Mouse (Mus musculus) spleen, postnatal 10 days (tissue): ENCODE data around the gene Zfp566.
"Not testable (repeated sequence)": the region's sequence is repeated elsewhere in the genome, so short reads cannot be mapped to it uniquely, and the experiment has no call there.

ENCODE experiments used
- DNase-seq, 2 experiments: peaks; one replicate each; pipeline ENCODE4 v3.0.0; 2021 to 2022; ENCODE audit warnings: low spot score in 2 of 2

Zfp566 gene

GRCm38 (mm10) chr7:30090092-30090969 lies at the start of gene Zfp566, which contains the start of gene Gm26920:
TSS of gene Zfp566 (minus strand) at chr7:30090527.
TSS of gene Gm26920 (minus strand) at chr7:30090410.
- peak; percentile 89 to 96 for DNase-seq

GRCm38 (mm10) chr7:30136826-30137225 lies 46.5 kb upstream of the Zfp566 start:
- DNase-seq, result no peak

DNA sequence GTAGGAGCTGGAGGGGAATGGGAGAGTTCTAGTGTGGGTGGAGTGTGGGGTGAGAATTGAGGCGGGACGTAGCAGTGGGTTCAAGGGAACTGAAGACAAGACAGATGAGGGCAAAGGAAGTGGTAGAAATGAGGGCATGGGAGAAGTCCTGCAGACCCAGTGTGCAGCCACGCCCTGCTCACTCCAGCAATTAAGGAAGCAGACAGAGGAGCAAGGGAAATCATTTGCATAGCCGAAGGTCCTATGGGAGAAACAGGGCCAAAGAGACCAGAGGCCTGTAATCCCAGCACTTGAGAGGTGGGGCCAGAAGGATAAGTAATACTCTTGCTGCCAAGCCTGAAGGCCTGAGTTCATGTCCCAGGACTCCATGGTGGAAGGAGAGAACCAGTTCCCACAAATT lies 42.1 kb upstream of the Zfp566 start:
- DNase-seq, result no peak

- DNase-seq, result no peak
These were observed 39.6 kb upstream of the Zfp566 start for GRCm38 (mm10) chr7:30129900-30130299.

GRCm38 (mm10) chr7:30122188-30122530 lies 31.8 kb upstream of the Zfp566 start:
- DNase-seq, result no peak

DNA sequence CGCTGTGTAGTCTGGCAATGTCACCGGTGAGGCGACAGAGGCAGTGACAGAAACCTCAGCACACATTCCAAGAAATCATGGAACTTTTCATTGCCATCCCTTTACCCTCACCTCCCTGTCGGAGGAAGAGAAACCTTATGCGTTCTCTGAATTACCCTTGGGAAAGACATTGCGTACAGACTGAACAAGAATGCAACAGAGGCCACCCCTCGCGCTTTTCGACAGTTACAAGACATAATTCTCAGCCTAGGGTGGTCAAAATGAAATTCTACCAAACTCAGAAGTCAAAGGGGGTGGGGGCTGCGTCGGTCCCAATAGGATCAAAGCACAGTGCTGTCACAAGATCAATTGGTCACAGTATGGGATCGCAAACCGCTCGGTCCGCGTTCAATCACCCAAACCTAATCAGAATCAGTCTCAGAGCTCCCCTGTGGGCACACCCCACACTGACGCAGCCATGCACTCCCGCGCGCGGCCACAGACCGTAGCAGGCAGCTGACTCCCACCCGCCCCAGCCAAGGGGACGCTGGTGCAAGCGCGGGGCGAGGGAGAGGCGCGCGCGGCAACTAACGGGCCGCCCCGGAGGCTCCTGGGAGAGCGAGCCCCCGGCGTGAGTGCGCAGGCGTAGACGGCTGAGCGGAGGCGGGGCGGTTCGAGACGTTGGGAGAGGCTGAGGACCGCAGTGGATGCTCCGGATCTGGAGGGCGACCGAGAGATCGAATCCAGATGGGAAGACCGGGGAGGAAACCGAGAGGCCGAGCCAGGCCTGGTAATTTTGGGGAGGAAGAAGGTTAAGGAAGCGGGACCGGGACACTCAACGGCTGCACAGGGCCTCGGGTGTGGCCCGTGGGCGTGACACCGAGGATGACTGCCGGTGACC lies 31.2 kb upstream of the Zfp566 start, which contains the start of gene Zfp382:
Gene Zfp382, plus strand, starts transcription at position 635 of the 880 bp plus-strand sequence.
- peak; percentile 75 to 90 for DNase-seq

- DNase-seq, result not testable (repeated sequence)
These were observed 27.6 kb upstream of the Zfp566 start for GRCm38 (mm10) chr7:30117935-30118334.

- no peak for DNase-seq
These were observed 25.7 kb upstream of the Zfp566 start for GRCm38 (mm10) chr7:30116076-30116475.

DNA sequence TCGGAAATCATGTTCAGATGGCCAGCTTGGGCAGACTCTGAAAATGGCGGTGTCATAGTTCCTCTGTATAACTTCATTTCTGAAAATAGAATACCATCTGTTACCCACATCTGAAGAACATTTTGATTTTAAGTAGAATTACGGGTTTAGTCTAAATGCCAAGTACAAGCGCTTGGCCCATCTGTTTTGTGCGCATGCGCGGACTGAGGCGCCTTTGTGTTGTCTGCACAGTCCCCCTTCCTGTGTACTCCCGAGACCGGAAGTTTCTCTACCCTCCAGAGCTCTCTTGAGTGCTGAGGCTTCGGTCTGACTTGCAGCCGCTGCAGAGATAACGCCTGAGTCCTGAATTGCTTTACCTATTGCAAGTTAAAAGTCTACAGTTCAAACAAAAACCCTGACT lies 9.0 kb upstream of the Zfp566 start:
- peak in 1 of 2 experiments; percentile 49 for DNase-seq

DNA sequence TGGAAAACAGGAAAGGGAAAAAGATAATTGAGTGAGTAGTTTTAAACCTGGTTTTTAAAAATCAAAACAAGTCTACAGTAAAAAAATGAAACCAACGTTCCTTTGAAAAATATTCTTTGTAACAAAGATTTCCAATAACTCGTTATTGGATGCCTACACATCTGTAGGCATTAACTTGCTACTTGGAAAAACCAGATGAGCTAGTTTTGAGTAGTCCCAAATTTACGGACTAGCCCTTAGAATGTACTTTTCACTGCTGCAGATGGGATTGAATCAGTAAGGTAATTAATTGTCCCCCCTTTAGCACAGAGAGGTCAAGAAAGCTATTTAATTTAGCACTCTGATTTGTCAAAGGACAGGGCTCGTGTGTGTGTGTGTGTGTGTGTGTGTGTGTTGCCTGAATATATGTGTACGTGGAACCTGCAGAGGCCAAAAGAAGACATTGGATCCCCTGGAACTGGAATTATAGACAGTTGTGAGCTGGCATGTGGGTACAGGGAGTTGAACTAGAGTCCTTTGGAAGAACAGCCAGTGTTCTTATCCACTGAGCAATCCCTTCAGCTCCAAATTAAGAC lies 5.3 kb upstream of the Zfp566 start:
- no peak for DNase-seq

GRCm38 (mm10) chr7:30094646-30095429 lies 4.5 kb upstream of the Zfp566 start, which contains the start of gene Zfp260:
TSS of gene Zfp260 (plus strand) at chr7:30094777.
- DNase-seq, result peak; percentile 82 to 88

GRCm38 (mm10) chr7:30093918-30094415 lies 3.6 kb upstream of the Zfp566 start:
- DNase-seq, result no peak

DNA sequence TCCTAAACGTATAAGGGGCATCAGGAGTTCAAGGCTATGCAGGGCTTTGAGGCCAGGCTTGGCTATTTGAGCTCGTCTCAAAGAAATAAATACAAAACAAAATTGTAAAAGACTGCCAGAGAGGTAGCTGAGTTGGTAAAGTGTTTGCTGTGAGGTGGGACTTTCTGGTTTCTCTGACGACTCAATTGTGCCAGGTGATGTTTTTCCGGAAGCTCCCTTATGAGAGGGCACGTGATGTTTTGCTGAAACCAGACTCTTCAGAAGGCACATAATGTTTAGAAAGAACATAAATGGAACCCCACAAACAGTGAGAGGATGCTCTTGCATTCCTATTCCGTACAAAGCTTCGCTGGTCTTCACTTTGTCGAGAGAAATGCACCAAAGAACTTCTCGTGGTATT lies 2.3 kb upstream of the Zfp566 start:
- no peak for DNase-seq

DNA sequence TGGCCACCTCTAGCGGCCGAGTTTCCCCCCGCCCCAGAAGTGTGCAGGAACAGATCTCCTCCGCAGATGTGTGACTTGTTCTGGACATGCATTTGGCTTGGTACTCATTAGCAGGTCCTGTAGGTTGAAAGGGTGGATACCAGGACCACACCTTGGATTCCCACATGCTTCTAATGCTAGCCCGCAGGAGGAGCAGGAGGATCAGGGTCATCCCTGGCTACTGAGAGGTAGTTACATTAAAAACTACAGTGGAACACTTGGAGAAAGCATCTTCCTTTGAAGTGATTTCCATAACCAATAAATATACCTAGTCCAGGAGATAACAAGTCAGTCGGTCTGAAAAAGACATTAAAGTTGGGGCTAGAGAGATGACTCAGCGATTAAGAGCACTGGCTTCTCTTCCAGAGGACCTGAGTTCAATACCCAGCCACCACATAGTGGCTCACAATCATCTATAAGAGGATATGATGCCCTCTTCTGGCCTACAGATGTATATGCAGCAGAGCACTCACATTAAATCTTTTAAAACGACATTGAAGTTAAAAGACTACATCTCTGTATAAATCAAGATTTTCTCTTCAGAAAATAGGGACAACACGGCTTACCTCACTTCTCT lies 751 bp upstream of the Zfp566 start:
- DNase-seq, result peak in 1 of 2 experiments; percentile 25

DNA sequence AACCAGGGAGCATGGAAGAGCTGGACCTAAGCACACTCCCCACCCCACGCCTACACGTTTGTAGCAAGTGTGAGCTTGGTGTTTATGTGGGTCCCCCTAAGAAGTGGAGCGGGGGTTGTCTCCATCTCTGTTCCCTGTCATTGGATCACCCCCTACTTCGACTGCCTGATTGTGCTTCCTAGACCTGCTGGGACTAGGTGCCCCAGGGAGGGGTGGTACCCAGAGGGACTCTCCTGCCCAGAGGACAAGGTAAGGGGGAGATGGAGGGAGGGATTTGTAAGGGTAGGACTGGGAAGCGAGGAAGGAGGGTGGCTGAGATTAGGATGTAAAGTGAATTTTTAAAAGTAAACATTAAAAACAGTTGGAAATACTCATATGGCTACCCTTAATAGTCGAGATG lies 922 bp downstream of the Zfp566 start:
- DNase-seq, result no peak

DNA sequence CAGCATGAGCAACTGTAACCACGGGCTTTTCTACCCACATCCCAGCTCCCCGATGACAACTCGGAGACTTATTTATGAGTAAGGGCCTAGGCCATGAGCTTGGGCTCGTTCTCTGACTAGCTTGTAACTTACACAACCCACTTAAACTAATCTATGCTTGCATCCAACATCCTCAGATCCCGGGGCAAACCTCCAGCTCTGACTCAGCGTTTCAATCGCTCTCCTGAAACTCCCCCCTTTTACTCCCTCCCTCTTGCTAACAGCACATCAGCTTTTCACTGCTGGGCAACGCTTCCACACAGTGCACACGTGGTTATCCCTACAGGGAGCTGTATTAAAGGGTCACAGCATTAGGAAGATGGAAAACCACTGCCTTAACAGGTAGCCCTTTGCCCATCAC lies 3.8 kb downstream of the Zfp566 start:
- DNase-seq, result no peak

DNA sequence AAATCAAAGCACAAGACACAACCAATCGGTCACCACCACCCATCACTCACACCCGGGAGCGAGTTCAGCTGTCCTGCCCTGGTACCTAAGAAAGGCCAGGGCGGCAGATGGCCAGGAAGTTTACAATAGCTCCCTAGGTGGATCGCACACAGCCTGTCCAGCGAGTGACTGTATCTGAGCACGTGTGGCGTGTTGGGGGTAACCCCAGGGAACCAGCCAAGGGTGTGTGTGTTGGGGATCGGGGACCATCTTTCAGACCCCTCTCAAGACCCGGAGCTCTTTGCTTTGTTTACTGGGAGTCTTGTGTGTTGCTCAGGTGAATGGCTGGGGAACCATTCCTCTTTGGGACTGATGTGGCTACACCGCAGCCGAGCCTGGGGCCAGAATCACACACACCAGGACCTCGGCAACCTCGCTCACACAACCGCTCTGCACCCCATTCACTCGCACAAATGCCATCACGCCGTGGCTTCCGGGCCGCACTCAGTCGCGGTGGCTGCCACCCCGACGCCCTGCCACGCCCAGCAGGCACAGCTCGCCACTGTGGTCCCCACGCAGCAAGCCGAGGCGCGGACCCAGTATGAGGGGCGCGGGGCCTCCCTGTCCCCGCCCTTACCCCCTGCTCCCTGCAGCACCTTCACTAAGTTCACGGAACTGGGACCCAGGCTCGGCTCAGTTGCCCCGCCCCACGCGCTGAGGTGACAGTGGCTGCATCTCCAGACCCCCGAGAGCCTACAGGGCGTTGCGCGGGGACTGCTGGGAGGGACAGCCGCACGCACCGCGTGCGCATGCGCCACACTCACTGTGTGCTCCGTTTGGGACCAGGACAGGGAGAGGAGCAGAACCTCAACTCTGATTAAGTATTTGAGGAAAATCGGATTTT lies 17.9 kb downstream of the Zfp566 start, which contains the start of gene Zfp82:
Gene Zfp82, minus strand, starts transcription at position 755 of the 883 bp plus-strand sequence.
- peak; percentile 68 to 85 for DNase-seq

DNA sequence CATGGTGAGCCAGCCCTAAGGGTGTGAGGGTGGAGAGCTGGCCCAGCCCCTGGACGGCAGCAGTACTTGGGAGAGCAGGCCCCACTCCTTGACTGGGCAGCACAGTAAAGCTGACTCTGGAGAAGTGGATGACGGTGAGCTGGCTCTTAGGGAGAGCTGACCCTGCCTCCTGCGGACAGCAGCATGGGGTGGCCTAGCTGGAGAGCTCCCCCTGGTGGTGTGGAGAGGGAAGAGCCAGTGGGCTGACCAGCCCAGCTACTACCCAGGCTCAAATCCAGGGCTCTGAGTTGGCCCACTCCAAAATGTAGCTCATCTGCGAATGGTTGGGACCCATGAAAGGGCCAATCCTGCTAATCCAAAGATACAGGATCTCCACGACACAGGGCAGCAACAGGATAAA lies 25.7 kb downstream of the Zfp566 start:
- no peak for DNase-seq

DNA sequence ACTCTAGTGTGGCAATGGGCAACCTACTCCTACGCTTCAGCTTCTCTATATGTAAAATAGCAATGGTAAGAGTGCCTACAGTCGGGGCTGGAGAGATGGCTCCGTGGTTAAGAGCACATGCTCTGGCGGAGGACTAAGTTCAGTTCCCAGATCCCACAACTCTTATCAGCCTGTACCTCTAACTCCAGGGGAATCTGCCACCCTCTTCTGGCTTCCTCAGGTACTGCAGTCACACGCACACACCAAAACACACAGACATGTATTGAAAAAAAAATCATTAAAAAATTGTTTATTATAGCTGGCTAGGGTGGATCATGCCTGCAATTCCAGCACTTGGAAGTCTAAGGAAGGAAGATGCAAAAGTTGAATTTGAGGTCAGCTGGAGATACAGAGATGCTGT lies 27.8 kb downstream of the Zfp566 start:
- peak; percentile 16 to 59 for DNase-seq
